Mouse (Mus musculus): Measurements from ENCODE around the gene Iqgap2.

Gene Iqgap2

GRCm38 (mm10) chr13:95655284-95655683, 236.4 kb downstream of the Iqgap2 start:
- no peak for DNase-seq (ENCODE audit: low read depth)

- DNase-seq (ENCODE audit: low read depth): peak; percentile 60
These were observed 238.0 kb downstream of the Iqgap2 start for GRCm38 (mm10) chr13:95653696-95654095.

- DNase-seq (ENCODE audit: low read depth): no peak
These were observed 239.7 kb downstream of the Iqgap2 start for GRCm38 (mm10) chr13:95651870-95652668.

GRCm38 (mm10) chr13:95649941-95650340, 241.8 kb downstream of the Iqgap2 start:
- no peak for DNase-seq (ENCODE audit: low read depth)

GRCm38 (mm10) chr13:95647248-95647647, 244.5 kb downstream of the Iqgap2 start:
- DNase-seq (ENCODE audit: low read depth): no peak

GRCm38 (mm10) chr13:95646687-95647111, 245.0 kb downstream of the Iqgap2 start:
- no peak for DNase-seq (ENCODE audit: low read depth)

GRCm38 (mm10) chr13:95643740-95644139, 248.0 kb downstream of the Iqgap2 start:
- no peak for DNase-seq (ENCODE audit: low read depth)

- peak; percentile 36 for DNase-seq (ENCODE audit: low read depth)
These were observed 250.4 kb downstream of the Iqgap2 start for GRCm38 (mm10) chr13:95641061-95641986.

- DNase-seq (ENCODE audit: low read depth): no peak
These were observed 251.3 kb downstream of the Iqgap2 start for GRCm38 (mm10) chr13:95640408-95640807.

- no peak for DNase-seq (ENCODE audit: low read depth)
These were observed 252.2 kb downstream of the Iqgap2 start for GRCm38 (mm10) chr13:95639336-95640116.

- no peak for DNase-seq (ENCODE audit: low read depth)
These were observed 252.8 kb downstream of the Iqgap2 start for GRCm38 (mm10) chr13:95638894-95639293.

GRCm38 (mm10) chr13:95637737-95638136, 254.0 kb downstream of the Iqgap2 start:
- DNase-seq (ENCODE audit: low read depth): no peak

- DNase-seq (ENCODE audit: low read depth): no peak
These were observed 256.4 kb downstream of the Iqgap2 start for GRCm38 (mm10) chr13:95635301-95635700.

GRCm38 (mm10) chr13:95634451-95634850, 257.3 kb downstream of the Iqgap2 start:
- DNase-seq (ENCODE audit: low read depth): peak; percentile 85

GRCm38 (mm10) chr13:95633384-95633783, 258.3 kb downstream of the Iqgap2 start:
- no peak for DNase-seq (ENCODE audit: low read depth)

GRCm38 (mm10) chr13:95632144-95632543, 259.6 kb downstream of the Iqgap2 start:
- DNase-seq (ENCODE audit: low read depth): no peak

- DNase-seq (ENCODE audit: low read depth): peak; percentile 85
These were observed 261.0 kb downstream of the Iqgap2 start for GRCm38 (mm10) chr13:95630747-95631146.

GRCm38 (mm10) chr13:95629751-95630150, 262.0 kb downstream of the Iqgap2 start:
- DNase-seq (ENCODE audit: low read depth): no peak

GRCm38 (mm10) chr13:95626696-95627095, 265.0 kb downstream of the Iqgap2 start:
- no peak for DNase-seq (ENCODE audit: low read depth)

GRCm38 (mm10) chr13:95623042-95623441, 268.7 kb downstream of the Iqgap2 start:
- no peak for DNase-seq (ENCODE audit: low read depth)

- DNase-seq (ENCODE audit: low read depth): no peak
These were observed 270.2 kb downstream of the Iqgap2 start for GRCm38 (mm10) chr13:95621563-95621962.

GRCm38 (mm10) chr13:95618859-95619258, 272.9 kb downstream of the Iqgap2 start:
- DNase-seq (ENCODE audit: low read depth): no peak

Data from 416B (cell line).